Mouse (Mus musculus) midbrain, embryonic 11.5 days (tissue): ENCODE data around the gene Zfp148. TPM values are rescaled to one million over a fixed set of nuclear protein-coding genes. Genes with fewer than 3 reads are reported as not detected.

ENCODE experiments used
- ATAC-seq: fragments of 200-750 bp; cut with Nextera tagmentation; 2 replicates; pipeline ENCODE4 v1.8.0; 2017; ENCODE audit warnings: moderate TSS enrichment, moderate library complexity; ENCODE audit not compliant: low FRiP score
- DNase-seq: peaks from one replicate; pipeline ENCODE4 v3.0.0; 2015; ENCODE audit warnings: low spot score; ENCODE audit errors: missing footprints
- H3K27ac ChIP-seq: fragments of 300-500 bp; sonication (generic); 2 replicates; pipeline ENCODE4 v1.5.1; 2014; ENCODE audit warnings: low read depth, low read length
- H3K27me3 ChIP-seq: fragments of 300-500 bp; sonication (generic); 2 replicates; pipeline ENCODE4 v1.6.1; 2014; ENCODE audit warnings: mild to moderate bottlenecking, low read length, moderate library complexity, mixed read lengths; ENCODE audit not compliant: control insufficient read depth, insufficient read depth
- H3K36me3 ChIP-seq: fragments of 300-500 bp; sonication (generic); 2 replicates; pipeline ENCODE4 v1.6.1; 2014; ENCODE audit warnings: mild to moderate bottlenecking, low read length, moderate library complexity, mixed read lengths; ENCODE audit not compliant: control insufficient read depth, insufficient read depth
- H3K4me1 ChIP-seq: fragments of 300-500 bp; sonication (generic); 2 replicates; pipeline ENCODE4 v1.6.1; 2014; ENCODE audit warnings: low read length; ENCODE audit not compliant: control insufficient read depth, insufficient read depth
- H3K4me2 ChIP-seq: fragments of 300-500 bp; sonication (generic); 2 replicates; pipeline ENCODE4 v1.6.1; 2014; ENCODE audit warnings: mild to moderate bottlenecking, moderate library complexity
- H3K4me3 ChIP-seq: fragments of 300-500 bp; sonication (generic); 2 replicates; pipeline ENCODE4 v1.5.1; 2014; ENCODE audit warnings: low read depth, low read length
- H3K9ac ChIP-seq: fragments of 300-500 bp; sonication (generic); 2 replicates; pipeline ENCODE4 v1.6.1; 2014; ENCODE audit warnings: low read length
- H3K9me3 ChIP-seq: fragments of 300-500 bp; sonication (generic); 2 replicates; pipeline ENCODE4 v1.6.1; 2016; ENCODE audit warnings: low read length; ENCODE audit not compliant: control insufficient read depth
- WGBS: fragments of 180-500 bp; shearing (Covaris S2); extraction: QIAGEN DNeasy Blood & Tissue Kit; methylation state at CpG from one replicate; pipeline ENCODE4 v1.1.7; 2014; 5-methylcytosine and 5-hydroxymethylcytosine counted together
- polyA plus RNA-seq: library from polyadenylated mRNA; unstranded; fragments of >200 nt; fragmentation: Nextera tagmentation; extraction: Ambion mirVana; gene quantifications from 2 replicates; pipeline ENCODE4 v1.2.1, GENCODE M21; 2014

Zfp148 gene
- polyA plus RNA-seq, 1 experiment from 2014 or later = 49.1 TPM

GRCm38 (mm10) chr16:33519916-33520568 is 139.4 kb downstream of the Zfp148 start:
- H3K36me3 ChIP-seq = no peaks in the 10 kb centered on the region
- 84% methylated on average over 6 of the region's 6 CpGs for WGBS
- H3K4me1 ChIP-seq = peaks cover 13% of the 10 kb centered on the region
- H3K4me3 ChIP-seq = no peak overlapping the region
- no peak overlapping the region for H3K27ac ChIP-seq
- no peak overlapping the region for H3K9ac ChIP-seq
- no peak overlapping the region for H3K4me2 ChIP-seq
- no peaks in the 10 kb centered on the region for H3K27me3 ChIP-seq
- DNase-seq = no peak
- H3K9me3 ChIP-seq = no peaks in the 10 kb centered on the region
- no peak for ATAC-seq

- Histone ChIP-seq H3K4me1 (peaks cover 5% of the 10 kb centered on the region; the same call in 1 of the 2 replicates), H3K27me3 (no peaks in the 10 kb centered on the region), H3K4me2 (no peak overlapping the region), H3K36me3 (no peaks in the 10 kb centered on the region), H3K4me3 (no peak overlapping the region), H3K27ac (no peak overlapping the region), H3K9me3 (no peaks in the 10 kb centered on the region), H3K9ac (no peak overlapping the region)
- ATAC-seq = no peak
- WGBS = 68% methylated on average over 4 of the region's 4 CpGs
- no peak for DNase-seq
These were observed 141.9 kb downstream of the Zfp148 start for GRCm38 (mm10) chr16:33522516-33522915.

GRCm38 (mm10) chr16:33523571-33523970 is 142.9 kb downstream of the Zfp148 start:
- Histone ChIP-seq H3K4me3 (no peak overlapping the region), H3K27me3 (no peaks in the 10 kb centered on the region), H3K9me3 (no peaks in the 10 kb centered on the region), H3K9ac (peak overlapping the region; percentile 16; the same call in 1 of the 2 replicates), H3K27ac (no peak overlapping the region), H3K4me1 (0 out of 2 replicates have a peak, but pooled peaks cover 4% of the 10 kb centered on the region), H3K4me2 (no peak overlapping the region), H3K36me3 (no peaks in the 10 kb centered on the region)
- ATAC-seq (no peak), DNase-seq (peak; percentile 87)
- WGBS = 64% methylated on average over 10 of the region's 10 CpGs

- Histone ChIP-seq H3K9me3 (no peaks in the 10 kb centered on the region), H3K4me3 (no peak overlapping the region), H3K36me3 (no peaks in the 10 kb centered on the region), H3K27ac (no peak overlapping the region), H3K27me3 (no peaks in the 10 kb centered on the region), H3K4me2 (no peak overlapping the region), H3K9ac (no peak overlapping the region), H3K4me1 (peaks cover 9% of the 10 kb centered on the region)
- DNase-seq = peak; percentile 82
- 70% methylated on average over 11 of the region's 11 CpGs for WGBS
- no peak for ATAC-seq
These were observed 149.1 kb downstream of the Zfp148 start for GRCm38 (mm10) chr16:33529502-33530454.

- 82% methylated on average over 8 of the region's 8 CpGs for WGBS
- no peak overlapping the region for H3K27ac ChIP-seq
- no peaks in the 10 kb centered on the region for H3K36me3 ChIP-seq
- no peak overlapping the region for H3K4me2 ChIP-seq
- H3K27me3 ChIP-seq = no peaks in the 10 kb centered on the region
- H3K9ac ChIP-seq = no peak overlapping the region
- no peak overlapping the region for H3K4me3 ChIP-seq
- DNase-seq (no peak), ATAC-seq (no peak)
- peaks cover 9% of the 10 kb centered on the region for H3K4me1 ChIP-seq
- no peaks in the 10 kb centered on the region for H3K9me3 ChIP-seq
These were observed 150.5 kb downstream of the Zfp148 start for GRCm38 (mm10) chr16:33531184-33531583.

- H3K4me1 ChIP-seq = no peaks in the 10 kb centered on the region
- ATAC-seq (no peak), DNase-seq (no peak)
- H3K4me2 ChIP-seq = no peak overlapping the region
- H3K4me3 ChIP-seq = no peak overlapping the region
- WGBS = 81% methylated on average over 8 of the region's 8 CpGs
- no peaks in the 10 kb centered on the region for H3K9me3 ChIP-seq
- H3K9ac ChIP-seq = no peak overlapping the region
- no peaks in the 10 kb centered on the region for H3K36me3 ChIP-seq
- H3K27ac ChIP-seq = no peak overlapping the region
- H3K27me3 ChIP-seq = no peaks in the 10 kb centered on the region
These were observed 155.8 kb downstream of the Zfp148 start for GRCm38 (mm10) chr16:33536456-33536855.

GRCm38 (mm10) chr16:33537499-33538225 is 157.0 kb downstream of the Zfp148 start:
- H3K4me1 ChIP-seq = no peaks in the 10 kb centered on the region
- 84% methylated on average over 21 of the region's 21 CpGs for WGBS
- no peak for ATAC-seq

GRCm38 (mm10) chr16:33544346-33544745 is 163.7 kb downstream of the Zfp148 start:
- Histone ChIP-seq H3K4me3 (no peak overlapping the region), H3K9me3 (no peaks in the 10 kb centered on the region; the same call in 1 of the 2 replicates), H3K27me3 (no peaks in the 10 kb centered on the region), H3K4me1 (no peaks in the 10 kb centered on the region), H3K4me2 (no peak overlapping the region), H3K9ac (no peak overlapping the region), H3K27ac (no peak overlapping the region), H3K36me3 (no peaks in the 10 kb centered on the region)
- DNase-seq = no peak
- 92% methylated on average over 2 of the region's 2 CpGs for WGBS
- no peak for ATAC-seq

More at GRCm38 (mm10) chr16:33537499-33538225, 157.0 kb downstream of the Zfp148 start:
- Histone ChIP-seq H3K9ac (no peak overlapping the region), H3K4me3 (no peak overlapping the region), H3K27ac (no peak overlapping the region), H3K4me2 (no peak overlapping the region), H3K9me3 (no peaks in the 10 kb centered on the region), H3K27me3 (no peaks in the 10 kb centered on the region), H3K36me3 (no peaks in the 10 kb centered on the region)
- no peak for DNase-seq
